Mouse (Mus musculus): Measurements from ENCODE around the gene Med9.

The Med9 gene

GRCm38 (mm10) chr11:60001231-60001980, 53.4 kb downstream of the Med9 start:
- DNase-seq (ENCODE audit: low spot score), result no peak

- no peak for DNase-seq (ENCODE audit: low spot score)
Measured at GRCm38 (mm10) chr11:60003811-60004210, 55.8 kb downstream of the Med9 start.

GRCm38 (mm10) chr11:60004716-60005115, 56.7 kb downstream of the Med9 start:
- no peak for DNase-seq (ENCODE audit: low spot score)

DNA sequence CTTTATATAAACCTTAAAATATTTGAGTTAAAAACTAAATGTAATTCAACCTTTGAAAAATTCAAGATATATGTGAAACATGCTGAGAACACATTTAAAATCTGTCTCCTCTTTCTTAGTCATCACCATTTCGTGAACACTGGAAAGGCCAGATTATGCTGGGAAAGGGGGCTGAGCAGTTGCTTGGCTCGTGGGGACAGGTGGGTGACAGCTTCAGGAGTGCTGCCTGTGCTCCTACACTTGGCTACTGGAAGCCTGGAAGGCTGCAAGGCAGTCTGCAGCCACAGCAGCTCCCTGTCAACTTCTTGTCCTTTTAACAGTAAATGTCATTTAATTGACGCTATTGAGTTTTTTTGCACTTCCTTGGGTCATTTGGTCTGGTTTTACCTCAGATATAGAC, 57.9 kb downstream of the Med9 start:
- DNase-seq (ENCODE audit: low spot score), result no peak

GRCm38 (mm10) chr11:60009451-60009850, 61.4 kb downstream of the Med9 start:
- DNase-seq (ENCODE audit: low spot score), result no peak

- DNase-seq (ENCODE audit: low spot score), result no peak
Measured at GRCm38 (mm10) chr11:60011516-60011915, 63.5 kb downstream of the Med9 start.
